Mouse (Mus musculus) ES-E14 (cell line): ENCODE measurements around the gene Pitpnm1.

ENCODE experiments used
- CHD2 ChIP-seq: IDR thresholded peaks from 2 replicates; pipeline ENCODE4 v1.6.1; 2014; ENCODE audit warnings: mild to moderate bottlenecking, low read depth, low read length, inconsistent platforms
- HCFC1 ChIP-seq: IDR thresholded peaks from 2 replicates; pipeline ENCODE4 v1.6.1; 2012; ENCODE audit warnings: low read length, inconsistent platforms, borderline replicate concordance; ENCODE audit not compliant: insufficient read depth
- MAFK ChIP-seq: IDR thresholded peaks from 2 replicates; pipeline ENCODE4 v1.6.1; 2014; ENCODE audit warnings: mild to moderate bottlenecking, low read depth, low read length, inconsistent platforms; ENCODE audit not compliant: insufficient read depth

DNA sequence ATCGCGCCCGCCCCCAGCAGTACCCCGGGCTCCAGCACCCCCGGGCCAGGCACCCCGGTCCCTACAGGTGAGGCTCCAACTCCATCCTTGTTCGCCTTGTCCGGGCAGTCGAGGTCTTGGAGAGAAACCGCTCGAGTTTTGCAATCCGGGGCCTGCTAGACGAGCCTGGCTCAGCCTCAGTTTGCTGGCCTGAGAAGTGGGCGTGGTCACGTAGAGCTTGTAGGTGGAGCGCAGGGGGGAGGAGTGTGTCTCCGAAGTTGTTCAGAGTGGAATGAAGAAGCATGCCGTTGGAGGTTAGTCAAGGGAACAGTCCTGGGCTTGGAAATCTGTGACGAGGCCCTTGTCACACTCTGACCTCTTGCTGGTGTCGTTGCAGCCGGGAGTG lies 2.4 kb upstream of the Pitpnm1 start:
- TF ChIP-seq CHD2 (no peak), MAFK (no peak), HCFC1 (no peak; the same call in 1 of the 2 replicates)
